Mouse (Mus musculus) heart, adult 8-10 months (tissue): ENCODE results near the gene G0s2. TPM values are rescaled to one million over a fixed set of nuclear protein-coding genes. Genes with fewer than 3 reads are reported as not detected.
A peak's percentile ranks its signal among the peaks of the same experiment; 100 is the strongest.
"Not testable (repeated sequence)": the region's sequence is repeated elsewhere in the genome, so short reads cannot be mapped to it uniquely, and the experiment has no call there.

ENCODE experiments used
- DNase-seq: peaks from one replicate; pipeline ENCODE4 v3.0.0; 2022; ENCODE audit warnings: low spot score
- total RNA-seq, 4 experiments: library from RNA; stranded (reverse); gene quantifications; 2 replicates each; pipeline ENCODE4 v1.2.4; 2022

Gene G0s2
- total RNA-seq, 4 experiments from 2014 or later: 54.6 to 72.1 (median 63.9) TPM

GRCm38 (mm10) chr1:193253895-193254294, 19.1 kb downstream of the G0s2 start:
- DNase-seq: not testable (repeated sequence)

- DNase-seq: no peak
Measured at GRCm38 (mm10) chr1:193252616-193253015, 20.4 kb downstream of the G0s2 start.

- no peak for DNase-seq
Measured at GRCm38 (mm10) chr1:193251386-193251785, 21.6 kb downstream of the G0s2 start.

- DNase-seq: no peak
Measured at GRCm38 (mm10) chr1:193250026-193250425, 23.0 kb downstream of the G0s2 start.

GRCm38 (mm10) chr1:193244235-193244634, 28.8 kb downstream of the G0s2 start:
- DNase-seq: no peak

GRCm38 (mm10) chr1:193243571-193244193, 29.3 kb downstream of the G0s2 start:
- DNase-seq: no peak

GRCm38 (mm10) chr1:193242863-193243262, 30.2 kb downstream of the G0s2 start:
- no peak for DNase-seq

- peak; percentile 84 for DNase-seq
Measured at GRCm38 (mm10) chr1:193242238-193242637, 30.8 kb downstream of the G0s2 start.

- no peak for DNase-seq
Measured at GRCm38 (mm10) chr1:193241436-193241835, 31.6 kb downstream of the G0s2 start.

- no peak for DNase-seq
Measured at GRCm38 (mm10) chr1:193238426-193238825, 34.6 kb downstream of the G0s2 start.

- no peak for DNase-seq
Measured at GRCm38 (mm10) chr1:193234930-193235329, 38.1 kb downstream of the G0s2 start.

GRCm38 (mm10) chr1:193234130-193234645, 38.8 kb downstream of the G0s2 start:
- no peak for DNase-seq

GRCm38 (mm10) chr1:193232732-193233131, 40.3 kb downstream of the G0s2 start:
- no peak for DNase-seq

GRCm38 (mm10) chr1:193230935-193231334, 42.1 kb downstream of the G0s2 start:
- no peak for DNase-seq

- DNase-seq: no peak
Measured at GRCm38 (mm10) chr1:193230531-193230930, 42.5 kb downstream of the G0s2 start.

GRCm38 (mm10) chr1:193229570-193229969, 43.4 kb downstream of the G0s2 start:
- DNase-seq: no peak

- no peak for DNase-seq
Measured at GRCm38 (mm10) chr1:193227537-193227936, 45.5 kb downstream of the G0s2 start.

GRCm38 (mm10) chr1:193226724-193227522, 46.1 kb downstream of the G0s2 start:
- no peak for DNase-seq

- DNase-seq: no peak
Measured at GRCm38 (mm10) chr1:193226114-193226513, 46.9 kb downstream of the G0s2 start.

GRCm38 (mm10) chr1:193225531-193225930, 47.5 kb downstream of the G0s2 start:
- DNase-seq: no peak
